Mouse (Mus musculus): ENCODE results near the gene Klk14.

- no peak for TF ChIP-seq CTCF (IDR thresholded peaks at IDR 0.05; ENCODE audit: borderline replicate concordance, extremely low read depth, insufficient read depth, insufficient read length)
- TF ChIP-seq POLR2A (IDR thresholded peaks at IDR 0.05; ENCODE audit: borderline replicate concordance, extremely low read depth, insufficient read depth, insufficient read length, poor library complexity, severe bottlenecking), result no peak
These were observed 15.1 kb upstream of the Klk14 start for GRCm38 (mm10) chr7:43675091-43675490.
